Mouse (Mus musculus): ENCODE data around the gene Sema3d.

DNA sequence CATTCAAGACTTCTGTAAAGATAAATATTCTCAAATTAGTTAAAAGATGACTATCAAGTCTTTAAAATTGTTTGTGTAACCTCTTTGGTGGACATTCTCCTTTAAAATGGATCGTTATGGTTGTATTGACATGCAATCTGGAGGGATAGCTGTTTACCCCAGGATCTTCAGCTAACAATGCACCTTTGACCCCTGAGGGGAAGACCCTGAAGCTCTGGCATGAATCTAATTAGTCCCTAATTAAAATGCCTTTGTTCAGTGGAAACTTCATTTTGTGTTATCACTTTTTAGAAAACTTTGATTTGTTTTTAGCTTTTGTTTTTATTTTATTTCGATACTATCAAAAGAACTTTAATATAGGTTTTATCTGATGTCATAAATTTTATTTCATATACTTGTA, 178.6 kb downstream of the Sema3d start:
- no peak for TF ChIP-seq CTCF (conservative IDR thresholded peaks at IDR 0.05; ENCODE audit: insufficient read depth, insufficient read length, low read depth, low read length)
- no peak for TF ChIP-seq POLR2A (IDR thresholded peaks at IDR 0.05; ENCODE audit: low read depth, low read length)

All from kidney, adult 2 months (tissue).